Mouse (Mus musculus) adrenal gland, postnatal 14 days (tissue): ENCODE results near the gene Apc2. TPM values are rescaled to one million over a fixed set of nuclear protein-coding genes. Genes with fewer than 3 reads are reported as not detected.

Experiments used
- microRNA-seq, 2 experiments: library from miRNA; unstranded; fragments of <30 nt; microRNA quantifications; one replicate each; pipeline ENCODE4 v1.2.0; 2021
- total RNA-seq: library from RNA; stranded (reverse); gene quantifications from 2 replicates; pipeline ENCODE4 v1.2.3, GENCODE M21; 2021

The Apc2 gene
- total RNA-seq, 1 experiment from 2014 or later = 1.5 TPM

Small RNAs within 50 kb of the gene (microRNA-seq; reads per million reads assigned to microRNA genes)
- 0.76 to 0.85 reads per million in 2 experiments for gene Mir6911

Other genes with a start within 250 kb of the Apc2 start
- gene Gpx4, start 248.8 kb upstream of the Apc2 start, total RNA-seq = 1,329 and 1,354 TPM in 2 replicates
- 52.8 and 52.9 TPM in 2 replicates for gene Sbno2, start 190.4 kb upstream of the Apc2 start, total RNA-seq
- gene Stk11, start 180.2 kb upstream of the Apc2 start, total RNA-seq = 138 and 147 TPM in 2 replicates
- 920 and 980 TPM in 2 replicates for gene Atp5d, start 157.3 kb upstream of the Apc2 start, total RNA-seq
- 69.9 and 137 TPM in 2 replicates for gene Cbarp, start 155.1 kb upstream of the Apc2 start, total RNA-seq
- 114 and 140 TPM in 2 replicates for gene Midn, start 147.7 kb upstream of the Apc2 start, total RNA-seq
- 67.6 and 106 TPM in 2 replicates for gene Cirbp, start 130.0 kb upstream of the Apc2 start, total RNA-seq
- gene 1600002K03Rik, start 123.0 kb upstream of the Apc2 start, total RNA-seq = 8.6 and 9.5 TPM in 2 replicates
- 3.1 and 3.9 TPM in 2 replicates for gene Efna2, start 116.5 kb upstream of the Apc2 start, total RNA-seq
- 23.8 and 29.9 TPM in 2 replicates for gene Mum1, start 69.5 kb upstream of the Apc2 start, total RNA-seq
- gene Ndufs7, start 46.9 kb upstream of the Apc2 start, total RNA-seq = 426 and 463 TPM in 2 replicates
- gene Gamt, start 35.0 kb upstream of the Apc2 start, total RNA-seq = 138 and 192 TPM in 2 replicates
- 92.9 and 115 TPM in 2 replicates for gene Dazap1, start 34.5 kb upstream of the Apc2 start, total RNA-seq
- 1,072 and 1,285 TPM in 2 replicates for gene Rps15, start 3.5 kb upstream of the Apc2 start, total RNA-seq
- 26.9 and 27.9 TPM in 2 replicates for gene 2310011J03Rik, start 24.6 kb downstream of the Apc2 start, total RNA-seq
- 3.9 and 4.7 TPM in 2 replicates for gene Pcsk4, start 33.5 kb downstream of the Apc2 start, total RNA-seq
- 16.0 and 45.2 TPM in 2 replicates for gene Reep6, start 34.0 kb downstream of the Apc2 start, total RNA-seq
- 8.4 and 10.9 TPM in 2 replicates for gene Adamtsl5, start 52.4 kb downstream of the Apc2 start, total RNA-seq
- 0.30 and 0.44 TPM in 2 replicates for gene Plk5, start 60.5 kb downstream of the Apc2 start, total RNA-seq
- 21.8 and 22.8 TPM in 2 replicates for gene Mex3d, start 91.7 kb downstream of the Apc2 start, total RNA-seq
- 106 and 116 TPM in 2 replicates for gene Mbd3, start 103.6 kb downstream of the Apc2 start, total RNA-seq
- gene Uqcr11, start 110.9 kb downstream of the Apc2 start, total RNA-seq = 1,202 and 1,279 TPM in 2 replicates
- gene Tcf3, start 137.7 kb downstream of the Apc2 start, total RNA-seq = 54.4 and 61.8 TPM in 2 replicates
- not detected in 2 replicates for gene Onecut3, start 198.9 kb downstream of the Apc2 start, total RNA-seq
- 0.19 TPM in 2 replicates for gene Atp8b3, start 243.1 kb downstream of the Apc2 start, total RNA-seq